Mouse (Mus musculus) ES-Bruce4 (cell line): Measurements from ENCODE around the gene Ppp4r2. TPM values are rescaled to one million over a fixed set of nuclear protein-coding genes. Genes with fewer than 3 reads are reported as not detected.

Experiments
- H3K27ac ChIP-seq: 2 replicates; pipeline ENCODE4 v1.5.1; 2012; ENCODE audit warnings: low read length, inconsistent platforms; ENCODE audit not compliant: insufficient read depth
- H3K27me3 ChIP-seq: 2 replicates; pipeline ENCODE4 v1.6.1; 2012; ENCODE audit warnings: mild to moderate bottlenecking, low read length, inconsistent platforms; ENCODE audit not compliant: control insufficient read depth, poor library complexity, insufficient read depth, severe bottlenecking
- H3K36me3 ChIP-seq: 2 replicates; pipeline ENCODE4 v1.6.1; 2012; ENCODE audit warnings: inconsistent platforms, mild to moderate bottlenecking, low read length, moderate library complexity; ENCODE audit not compliant: control insufficient read depth, poor library complexity, insufficient read depth, severe bottlenecking
- H3K4me1 ChIP-seq: one replicate; pipeline ENCODE4 v1.8.1; 2011; ENCODE audit warnings: low read length; ENCODE audit not compliant: control insufficient read depth, insufficient read depth
- H3K4me3 ChIP-seq: 2 replicates; pipeline ENCODE4 v1.5.1; 2011; ENCODE audit warnings: low read depth, mild to moderate bottlenecking, low read length
- H3K9ac ChIP-seq: 2 replicates; pipeline ENCODE4 v1.6.1; 2012; ENCODE audit warnings: low read depth, mild to moderate bottlenecking, inconsistent platforms; ENCODE audit not compliant: poor library complexity, severe bottlenecking
- H3K9me3 ChIP-seq: replicated peaks from 2 replicates; pipeline ENCODE4 v1.6.1; 2012; ENCODE audit warnings: mild to moderate bottlenecking, low read length, inconsistent platforms; ENCODE audit not compliant: control insufficient read depth, poor library complexity, insufficient read depth, severe bottlenecking
- CTCF ChIP-seq: IDR thresholded peaks from one replicate; pipeline ENCODE4 v1.8.1; 2011; ENCODE audit warnings: low read depth, low read length
- EP300 ChIP-seq: IDR thresholded peaks from 2 replicates; pipeline ENCODE4 v1.6.1; 2011; ENCODE audit warnings: low read depth, low read length; ENCODE audit not compliant: insufficient read depth
- POLR2A ChIP-seq: IDR thresholded peaks from one replicate; pipeline ENCODE4 v1.8.1; 2011; ENCODE audit warnings: low read length; ENCODE audit not compliant: insufficient read depth
- polyA plus RNA-seq: library from polyadenylated mRNA; stranded (reverse); fragments of >200 nt; gene quantifications from 2 replicates; pipeline ENCODE4 v1.2.4, GENCODE M21; 2011; ENCODE audit warnings: low read depth; ENCODE audit not compliant: missing spikeins, insufficient read depth, insufficient read length

Ppp4r2 gene
- polyA plus RNA-seq, 1 experiment, result 147 TPM

DNA sequence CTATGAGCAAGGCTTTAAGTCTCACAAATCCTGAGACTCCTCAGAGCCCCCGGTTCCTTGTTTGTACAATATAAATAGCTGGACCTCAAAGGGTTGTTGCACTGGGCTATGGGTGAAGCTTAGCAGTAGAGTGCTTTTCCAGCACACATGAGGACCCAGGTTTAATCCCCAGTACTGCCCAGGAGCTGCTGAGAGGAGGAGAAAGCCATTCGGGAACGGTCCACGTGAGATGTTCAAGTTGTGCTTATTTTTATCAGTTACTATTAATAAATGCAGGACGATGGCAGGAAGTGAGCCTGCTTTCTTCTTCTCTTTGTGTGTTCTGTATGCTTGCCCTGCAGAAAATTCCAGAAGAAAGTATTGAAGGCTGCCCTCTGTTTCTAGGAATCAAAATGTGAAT, 59.7 kb downstream of the Ppp4r2 start:
- H3K9ac ChIP-seq, result no peak overlapping the region
- H3K9me3 ChIP-seq, result no peaks in the 10 kb centered on the region
- H3K4me3 ChIP-seq, result no peak overlapping the region
- H3K27ac ChIP-seq, result no peak overlapping the region
- no peaks in the 10 kb centered on the region for H3K36me3 ChIP-seq
- TF ChIP-seq POLR2A (no peak), CTCF (no peak), EP300 (no peak)
- H3K27me3 ChIP-seq, result no peaks in the 10 kb centered on the region
- H3K4me1 ChIP-seq, result no peaks in the 10 kb centered on the region

DNA sequence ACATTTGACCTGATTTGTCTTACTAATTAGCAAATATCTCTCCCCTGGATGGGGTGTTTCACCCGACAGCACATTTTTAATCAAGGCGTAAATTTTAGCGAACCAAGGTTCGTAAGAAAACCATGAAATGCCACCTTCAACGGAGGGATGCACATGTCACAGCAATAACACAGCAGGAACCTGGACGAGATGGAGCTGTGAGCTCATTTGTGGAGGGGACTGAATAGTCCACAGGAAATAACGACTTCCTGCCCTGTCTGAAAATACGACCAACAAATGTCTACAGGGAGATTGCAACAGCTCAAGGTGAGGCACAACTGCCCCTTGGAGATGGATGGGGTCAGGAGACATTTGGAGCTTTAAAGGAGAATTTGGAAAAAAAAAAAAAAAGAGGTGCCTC, 61.8 kb downstream of the Ppp4r2 start:
- Histone ChIP-seq H3K36me3 (no peaks in the 10 kb centered on the region), H3K27me3 (no peaks in the 10 kb centered on the region), H3K4me3 (no peak overlapping the region), H3K9me3 (no peaks in the 10 kb centered on the region), H3K9ac (no peak overlapping the region), H3K27ac (no peak overlapping the region), H3K4me1 (no peaks in the 10 kb centered on the region)
- no peak for TF ChIP-seq EP300

DNA sequence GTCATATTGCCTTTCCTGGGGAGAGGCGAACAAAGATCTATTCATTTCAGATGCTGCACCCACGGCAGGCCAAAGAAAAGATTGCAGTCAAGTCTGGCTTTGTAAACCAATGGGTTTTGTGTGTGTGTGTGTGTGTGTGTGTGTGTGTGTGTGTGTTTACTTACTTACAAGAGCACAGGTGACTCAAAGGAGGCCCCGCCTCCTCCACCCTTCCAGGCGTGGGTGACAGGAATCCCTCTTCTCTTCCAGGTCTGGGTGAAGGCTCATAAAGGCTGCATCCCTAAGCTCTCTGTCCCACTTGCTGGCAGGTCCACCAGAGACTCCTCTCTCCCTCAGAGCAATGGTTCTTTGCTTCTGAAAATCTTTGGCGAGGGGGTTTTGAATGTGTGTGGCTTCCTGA, 63.5 kb downstream of the Ppp4r2 start:
- H3K27me3 ChIP-seq, result no peaks in the 10 kb centered on the region
- H3K9me3 ChIP-seq, result no peaks in the 10 kb centered on the region
- H3K36me3 ChIP-seq, result no peaks in the 10 kb centered on the region
- no peaks in the 10 kb centered on the region for H3K4me1 ChIP-seq
- no peak overlapping the region for H3K4me3 ChIP-seq
- H3K27ac ChIP-seq, result no peak overlapping the region
- TF ChIP-seq POLR2A, result no peak
- no peak for TF ChIP-seq EP300
- TF ChIP-seq CTCF, result no peak
- H3K9ac ChIP-seq, result no peak overlapping the region

DNA sequence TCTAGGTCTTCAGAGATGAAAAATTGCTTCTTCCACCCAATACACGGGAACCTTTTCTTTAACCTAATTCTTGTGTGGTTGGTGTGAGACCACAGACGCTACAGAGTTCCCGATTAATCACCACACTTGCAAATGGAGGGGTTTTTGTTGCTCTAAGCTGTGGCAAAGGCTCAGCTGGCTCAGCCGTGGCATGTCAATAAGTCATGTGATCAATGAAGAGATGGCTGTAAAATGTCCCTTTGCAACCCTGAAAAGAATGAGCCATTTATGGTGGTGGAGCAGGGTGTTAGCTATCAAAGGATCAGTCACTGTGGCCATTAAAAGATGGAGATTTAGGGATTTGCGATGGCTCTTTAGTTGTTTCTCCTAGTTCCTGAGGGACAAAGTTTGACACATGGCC, 71.0 kb downstream of the Ppp4r2 start:
- no peak for TF ChIP-seq CTCF
- no peak for TF ChIP-seq EP300
- no peak for TF ChIP-seq POLR2A
- no peaks in the 10 kb centered on the region for H3K27me3 ChIP-seq
- no peak overlapping the region for H3K4me3 ChIP-seq
- H3K4me1 ChIP-seq, result no peaks in the 10 kb centered on the region
- no peak overlapping the region for H3K27ac ChIP-seq
- H3K36me3 ChIP-seq, result no peaks in the 10 kb centered on the region
- H3K9me3 ChIP-seq, result no peaks in the 10 kb centered on the region
- no peak overlapping the region for H3K9ac ChIP-seq

DNA sequence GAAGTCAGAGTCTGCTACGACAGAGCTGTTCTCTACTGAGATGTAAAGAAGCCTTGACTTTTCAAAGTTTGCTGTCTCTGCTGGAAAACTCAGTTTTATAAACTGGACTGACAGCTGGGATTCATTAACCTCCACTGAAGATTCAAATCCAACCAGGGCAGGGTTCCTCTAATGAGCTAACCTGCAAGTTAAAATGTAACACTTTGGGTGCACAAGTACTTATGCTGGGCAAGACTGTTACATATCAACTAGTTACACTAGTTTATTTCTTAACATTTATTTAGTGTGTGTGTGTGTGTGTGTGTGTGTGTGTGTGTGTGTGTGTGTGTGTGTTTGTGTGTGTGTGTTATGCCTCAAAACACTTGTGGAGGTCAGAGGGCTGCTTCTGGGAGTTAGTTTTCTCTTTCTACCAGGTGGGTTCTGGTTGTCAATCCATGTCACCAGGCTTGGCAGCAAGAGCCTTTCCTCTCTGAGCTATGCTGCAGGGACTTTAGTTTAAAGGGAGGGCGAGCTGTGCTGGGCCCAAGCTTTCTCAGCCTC, 76.8 kb downstream of the Ppp4r2 start:
- no peak for TF ChIP-seq POLR2A
- TF ChIP-seq EP300, result no peak
- TF ChIP-seq CTCF, result no peak
- no peaks in the 10 kb centered on the region for H3K27me3 ChIP-seq
- H3K9ac ChIP-seq, result no peak overlapping the region
- H3K9me3 ChIP-seq, result no peaks in the 10 kb centered on the region
- H3K4me3 ChIP-seq, result no peak overlapping the region
- H3K27ac ChIP-seq, result no peak overlapping the region
- no peaks in the 10 kb centered on the region for H3K36me3 ChIP-seq
- no peaks in the 10 kb centered on the region for H3K4me1 ChIP-seq

Other genes starting within 250 kb of the Ppp4r2 start
- gene Shq1, start 162.5 kb upstream of the Ppp4r2 start, polyA plus RNA-seq, result 16.6 and 19.0 TPM in 2 replicates
- 0.20 and 0.27 TPM in 2 replicates for gene Gxylt2, start 128.9 kb upstream of the Ppp4r2 start, polyA plus RNA-seq